Mouse (Mus musculus) megakaryocyte-erythroid progenitor cell, adult 5-6 weeks (primary cell): ENCODE results near the gene Atp1a2. TPM values are rescaled to one million over a fixed set of nuclear protein-coding genes. Genes with fewer than 3 reads are reported as not detected.
A peak's percentile ranks its signal among the peaks of the same experiment; 100 is the strongest.

Experiments
- ATAC-seq: replicated peaks from 2 replicates; pipeline ENCODE4 v1.8.0; 2016; ENCODE audit warnings: mild to moderate bottlenecking, inconsistent platforms; ENCODE audit not compliant: severe bottlenecking, poor library complexity, low FRiP score, low TSS enrichment
- total RNA-seq, 2 experiments: library from RNA; stranded (forward) in 1 of 2; stranded (reverse) in 1 of 2; fragments of 200-1000, 215-1000 nt in 1 of 2; fragments of >200 nt in 1 of 2; fragmentation: Nextera tagmentation in 1 of 2; gene quantifications; 2 replicates each; pipeline ENCODE4 v1.2.3; 2014 to 2017

The Atp1a2 gene
- total RNA-seq, 2 experiments from 2014 or later, result not detected

GRCm38 (mm10) chr1:172325680-172326535 is 28.0 kb upstream of the Atp1a2 start:
- ATAC-seq, result peak; percentile 75

- peak; percentile 80 for ATAC-seq
These were observed 26.9 kb upstream of the Atp1a2 start for GRCm38 (mm10) chr1:172324725-172325124.

GRCm38 (mm10) chr1:172323801-172324359 is 26.0 kb upstream of the Atp1a2 start:
- ATAC-seq, result no peak

- ATAC-seq, result no peak
These were observed 25.4 kb upstream of the Atp1a2 start for GRCm38 (mm10) chr1:172323298-172323697.

- no peak for ATAC-seq
These were observed 24.9 kb upstream of the Atp1a2 start for GRCm38 (mm10) chr1:172322725-172323124.

- no peak for ATAC-seq
These were observed 22.1 kb upstream of the Atp1a2 start for GRCm38 (mm10) chr1:172319921-172320411.

GRCm38 (mm10) chr1:172319346-172319745 is 21.5 kb upstream of the Atp1a2 start:
- no peak for ATAC-seq

GRCm38 (mm10) chr1:172318424-172319035 is 20.7 kb upstream of the Atp1a2 start:
- ATAC-seq, result no peak

- ATAC-seq, result no peak
These were observed 20.1 kb upstream of the Atp1a2 start for GRCm38 (mm10) chr1:172317946-172318345.

- no peak for ATAC-seq
These were observed 19.6 kb upstream of the Atp1a2 start for GRCm38 (mm10) chr1:172317431-172317830.

- no peak for ATAC-seq
These were observed 17.0 kb upstream of the Atp1a2 start for GRCm38 (mm10) chr1:172314911-172315310.

- ATAC-seq, result no peak
These were observed 15.9 kb upstream of the Atp1a2 start for GRCm38 (mm10) chr1:172313613-172314411.

GRCm38 (mm10) chr1:172312768-172313561 is 15.1 kb upstream of the Atp1a2 start:
- ATAC-seq, result 0 out of 2 replicates have a peak, but pooled peaks have one; percentile 16

GRCm38 (mm10) chr1:172311921-172312767 is 14.3 kb upstream of the Atp1a2 start:
- ATAC-seq, result peak; percentile 53

- ATAC-seq, result peak; percentile 55
These were observed 13.5 kb upstream of the Atp1a2 start for GRCm38 (mm10) chr1:172311248-172311906.

GRCm38 (mm10) chr1:172309699-172310398 is 12.0 kb upstream of the Atp1a2 start:
- ATAC-seq, result peak; percentile 66

GRCm38 (mm10) chr1:172308409-172308808 is 10.5 kb upstream of the Atp1a2 start:
- ATAC-seq, result no peak
